Mouse (Mus musculus) E14TG2a.4 (cell line): Measurements from ENCODE around the gene Gmds.

Experiments
- CTCF ChIP-seq: conservative IDR thresholded peaks from 2 replicates; pipeline ENCODE4 v1.5.1; 2014; ENCODE audit warnings: low read length
- POU5F1 ChIP-seq: IDR thresholded peaks from 2 replicates; pipeline ENCODE4 v1.6.1; 2014; ENCODE audit warnings: low read length, borderline replicate concordance

DNA sequence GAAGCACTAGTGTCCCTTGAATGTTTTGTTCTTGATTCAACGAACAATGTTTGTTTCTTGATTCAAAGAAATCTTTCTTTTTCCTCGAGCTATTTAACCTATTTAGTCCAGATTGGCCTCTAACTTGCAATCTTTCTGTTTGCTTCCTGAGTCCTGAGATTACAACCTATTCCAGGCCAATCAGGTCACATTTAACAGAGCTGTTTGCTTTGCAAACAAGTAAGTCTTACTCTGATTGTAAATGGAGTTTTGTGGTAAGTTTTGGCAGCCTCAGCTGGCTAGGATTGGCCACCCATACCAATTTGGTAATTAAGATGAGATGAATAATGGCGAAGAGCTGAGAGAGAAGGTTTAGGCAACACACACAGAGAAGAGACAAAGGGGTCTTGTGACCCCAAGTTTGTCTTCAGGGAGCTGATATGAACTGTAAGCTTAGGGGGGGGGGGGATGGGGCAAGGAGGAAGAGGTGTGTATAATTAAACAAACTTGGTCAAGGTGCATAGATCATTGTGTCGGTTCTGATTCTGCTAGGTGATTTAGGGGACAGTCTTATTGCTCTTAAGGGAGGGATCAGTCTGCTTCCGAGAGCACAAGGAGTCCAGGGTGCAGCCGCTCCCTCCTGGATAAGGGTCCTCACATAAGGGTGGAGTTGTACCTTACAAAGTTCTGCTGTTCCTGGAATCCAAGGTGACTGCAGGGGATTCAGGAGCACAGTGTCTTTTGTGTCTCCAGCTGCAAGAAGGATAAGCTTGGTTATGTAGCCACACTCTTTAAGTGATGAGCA is 43.9 kb upstream of the Gmds start:
- TF ChIP-seq CTCF (no peak), POU5F1 (no peak)
